Mouse (Mus musculus) ES-Bruce4 (cell line): ENCODE data around the gene Cyb5d2. TPM values are rescaled to one million over a fixed set of nuclear protein-coding genes. Genes with fewer than 3 reads are reported as not detected.

Experiments
- H3K27ac ChIP-seq: 2 replicates; pipeline ENCODE4 v1.5.1; 2012; ENCODE audit warnings: low read length, inconsistent platforms; ENCODE audit not compliant: insufficient read depth
- H3K27me3 ChIP-seq: 2 replicates; pipeline ENCODE4 v1.6.1; 2012; ENCODE audit warnings: mild to moderate bottlenecking, low read length, inconsistent platforms; ENCODE audit not compliant: control insufficient read depth, poor library complexity, insufficient read depth, severe bottlenecking
- H3K36me3 ChIP-seq: 2 replicates; pipeline ENCODE4 v1.6.1; 2012; ENCODE audit warnings: inconsistent platforms, mild to moderate bottlenecking, low read length, moderate library complexity; ENCODE audit not compliant: control insufficient read depth, poor library complexity, insufficient read depth, severe bottlenecking
- H3K4me1 ChIP-seq: one replicate; pipeline ENCODE4 v1.8.1; 2011; ENCODE audit warnings: low read length; ENCODE audit not compliant: control insufficient read depth, insufficient read depth
- H3K4me3 ChIP-seq: 2 replicates; pipeline ENCODE4 v1.5.1; 2011; ENCODE audit warnings: low read depth, mild to moderate bottlenecking, low read length
- H3K9ac ChIP-seq: 2 replicates; pipeline ENCODE4 v1.6.1; 2012; ENCODE audit warnings: low read depth, mild to moderate bottlenecking, inconsistent platforms; ENCODE audit not compliant: poor library complexity, severe bottlenecking
- H3K9me3 ChIP-seq: replicated peaks from 2 replicates; pipeline ENCODE4 v1.6.1; 2012; ENCODE audit warnings: mild to moderate bottlenecking, low read length, inconsistent platforms; ENCODE audit not compliant: control insufficient read depth, poor library complexity, insufficient read depth, severe bottlenecking
- CTCF ChIP-seq: IDR thresholded peaks from one replicate; pipeline ENCODE4 v1.8.1; 2011; ENCODE audit warnings: low read depth, low read length
- EP300 ChIP-seq: IDR thresholded peaks from 2 replicates; pipeline ENCODE4 v1.6.1; 2011; ENCODE audit warnings: low read depth, low read length; ENCODE audit not compliant: insufficient read depth
- POLR2A ChIP-seq: IDR thresholded peaks from one replicate; pipeline ENCODE4 v1.8.1; 2011; ENCODE audit warnings: low read length; ENCODE audit not compliant: insufficient read depth
- polyA plus RNA-seq: library from polyadenylated mRNA; stranded (reverse); fragments of >200 nt; gene quantifications from 2 replicates; pipeline ENCODE4 v1.2.4, GENCODE M21; 2011; ENCODE audit warnings: low read depth; ENCODE audit not compliant: missing spikeins, insufficient read depth, insufficient read length

Gene Cyb5d2
- polyA plus RNA-seq, 1 experiment, result 7.5 TPM

DNA sequence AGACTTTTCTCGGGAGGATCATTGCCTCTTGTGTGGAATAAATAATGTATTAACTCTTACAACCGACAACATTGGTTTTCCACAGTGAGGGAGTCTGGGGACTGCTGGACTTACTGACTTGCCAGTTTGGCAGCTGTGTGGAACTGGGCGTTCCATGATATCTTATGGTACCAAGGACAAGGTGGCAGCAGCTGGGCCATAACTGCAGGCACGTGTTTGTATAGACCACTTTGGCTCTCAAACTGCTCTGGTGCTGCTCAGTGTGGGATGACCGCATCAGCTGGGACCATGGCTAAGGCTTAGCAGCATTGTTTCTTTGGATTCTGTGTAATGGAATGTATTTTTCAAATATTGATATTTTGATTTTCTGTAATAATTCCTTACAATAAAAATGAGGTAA is 25.1 kb downstream of the Cyb5d2 start:
- H3K27ac ChIP-seq, result no peak overlapping the region
- H3K4me3 ChIP-seq, result no peak overlapping the region
- TF ChIP-seq CTCF (no peak), POLR2A (no peak), EP300 (no peak)
- 0 out of 2 replicates have a peak, but pooled peaks cover under 1% of the 10 kb centered on the region for H3K9me3 ChIP-seq
- no peaks in the 10 kb centered on the region for H3K27me3 ChIP-seq
- no peaks in the 10 kb centered on the region for H3K4me1 ChIP-seq
- H3K9ac ChIP-seq, result no peak overlapping the region
- H3K36me3 ChIP-seq, result peaks cover 7% of the 10 kb centered on the region; the same call in 1 of the 2 replicates

- Histone ChIP-seq H3K9ac (no peak overlapping the region), H3K36me3 (peaks cover 7% of the 10 kb centered on the region; the same call in 1 of the 2 replicates), H3K27ac (no peak overlapping the region), H3K4me3 (no peak overlapping the region), H3K9me3 (no peaks in the 10 kb centered on the region), H3K27me3 (no peaks in the 10 kb centered on the region), H3K4me1 (no peaks in the 10 kb centered on the region)
- no peak for TF ChIP-seq CTCF
- TF ChIP-seq POLR2A, result no peak
- TF ChIP-seq EP300, result no peak
Measured at GRCm38 (mm10) chr11:72770324-72770723, 25.6 kb downstream of the Cyb5d2 start.

DNA sequence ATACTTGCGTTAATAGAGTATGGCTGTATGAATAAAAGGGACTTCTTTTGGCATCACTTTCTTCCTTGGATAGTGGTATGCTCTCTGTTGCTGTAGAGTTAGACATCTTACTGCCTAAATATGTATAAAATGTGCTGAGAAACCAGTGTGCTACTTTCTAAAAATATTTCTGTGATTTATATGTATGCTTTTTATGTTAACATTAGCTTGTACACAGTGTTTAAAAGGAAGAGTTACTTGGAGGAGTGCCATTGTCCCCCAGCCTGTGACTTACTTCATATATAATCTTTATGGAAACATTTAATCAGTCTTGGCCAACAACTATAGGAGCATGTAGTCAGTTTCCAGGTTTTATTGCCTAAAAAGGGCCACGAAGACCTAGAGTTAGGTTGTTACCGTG is 26.9 kb downstream of the Cyb5d2 start:
- Histone ChIP-seq H3K4me1 (no peaks in the 10 kb centered on the region), H3K36me3 (peaks cover 12% of the 10 kb centered on the region), H3K4me3 (no peak overlapping the region), H3K9me3 (no peaks in the 10 kb centered on the region), H3K9ac (no peak overlapping the region), H3K27me3 (no peaks in the 10 kb centered on the region), H3K27ac (no peak overlapping the region)
- no peak for TF ChIP-seq CTCF
- no peak for TF ChIP-seq POLR2A
- TF ChIP-seq EP300, result no peak

- TF ChIP-seq EP300 (no peak), CTCF (no peak), POLR2A (no peak)
- Histone ChIP-seq H3K4me3 (no peak overlapping the region), H3K9me3 (no peaks in the 10 kb centered on the region), H3K36me3 (peaks cover 18% of the 10 kb centered on the region), H3K4me1 (no peaks in the 10 kb centered on the region), H3K9ac (no peak overlapping the region), H3K27me3 (no peaks in the 10 kb centered on the region), H3K27ac (no peak overlapping the region)
Measured at GRCm38 (mm10) chr11:72767716-72768115, 28.2 kb downstream of the Cyb5d2 start.

DNA sequence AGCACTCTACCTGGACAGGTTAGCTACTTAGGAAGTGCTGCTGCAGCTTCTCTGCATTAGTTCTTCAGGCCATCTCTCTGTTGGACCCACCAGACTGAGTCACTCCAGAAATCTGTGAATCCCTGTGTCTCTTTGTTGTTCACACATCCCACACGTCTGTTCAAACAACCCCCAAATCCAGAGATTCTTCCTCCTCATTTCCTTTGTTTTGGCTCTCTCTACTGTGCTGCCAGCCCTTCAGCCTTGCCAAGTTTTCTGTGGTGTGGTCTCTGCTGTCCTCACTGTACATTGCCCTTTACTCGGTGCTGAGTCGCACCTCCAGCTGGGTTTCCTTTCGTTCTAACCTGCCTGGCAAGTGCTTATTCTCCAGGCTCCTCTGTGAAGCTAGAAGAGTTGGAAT is 31.7 kb downstream of the Cyb5d2 start:
- Histone ChIP-seq H3K9me3 (no peaks in the 10 kb centered on the region), H3K27me3 (no peaks in the 10 kb centered on the region), H3K9ac (no peak overlapping the region), H3K36me3 (peaks cover 48% of the 10 kb centered on the region), H3K27ac (no peak overlapping the region), H3K4me3 (no peak overlapping the region), H3K4me1 (no peaks in the 10 kb centered on the region)
- TF ChIP-seq CTCF (no peak), POLR2A (no peak), EP300 (no peak)

- no peak overlapping the region for H3K27ac ChIP-seq
- H3K36me3 ChIP-seq, result peaks cover 59% of the 10 kb centered on the region
- H3K27me3 ChIP-seq, result no peaks in the 10 kb centered on the region
- H3K4me3 ChIP-seq, result no peak overlapping the region
- H3K4me1 ChIP-seq, result no peaks in the 10 kb centered on the region
- H3K9me3 ChIP-seq, result no peaks in the 10 kb centered on the region
- H3K9ac ChIP-seq, result no peak overlapping the region
- no peak for TF ChIP-seq CTCF
- TF ChIP-seq POLR2A, result no peak
- TF ChIP-seq EP300, result no peak
Measured at GRCm38 (mm10) chr11:72760781-72761180, 35.2 kb downstream of the Cyb5d2 start.
